Mouse (Mus musculus) fat pad, adult 2 months (tissue): ENCODE measurements around the gene Olfr223.
"Not testable (repeated sequence)": the region's sequence is repeated elsewhere in the genome, so short reads cannot be mapped to it uniquely, and the experiment has no call there.

ENCODE experiments used
- DNase-seq: peaks from one replicate; pipeline ENCODE4 v3.0.0-alpha.2; 2011; ENCODE audit warnings: low read depth, low spot score; ENCODE audit errors: extremely low read depth

Olfr223 gene

DNA sequence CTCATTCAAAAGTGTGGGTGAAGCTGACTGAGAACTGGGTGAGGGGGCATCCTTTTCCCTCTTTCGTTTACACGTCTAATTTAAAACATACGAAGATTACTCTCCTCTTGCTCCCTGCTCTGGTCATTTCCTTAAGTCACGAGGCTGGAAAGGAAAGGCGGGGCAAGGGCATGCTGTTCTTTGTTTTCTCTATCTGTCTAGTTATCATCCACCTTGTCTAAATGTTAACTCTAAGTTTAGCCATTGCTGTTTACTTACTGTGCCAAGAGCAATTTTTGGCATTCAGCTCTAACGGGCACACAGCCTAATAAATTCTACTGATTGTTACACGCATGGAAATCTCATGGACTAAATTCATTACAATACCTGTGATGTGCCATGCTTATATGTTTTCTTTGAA is 6.1 kb upstream of the Olfr223 start:
- no peak for DNase-seq

DNA sequence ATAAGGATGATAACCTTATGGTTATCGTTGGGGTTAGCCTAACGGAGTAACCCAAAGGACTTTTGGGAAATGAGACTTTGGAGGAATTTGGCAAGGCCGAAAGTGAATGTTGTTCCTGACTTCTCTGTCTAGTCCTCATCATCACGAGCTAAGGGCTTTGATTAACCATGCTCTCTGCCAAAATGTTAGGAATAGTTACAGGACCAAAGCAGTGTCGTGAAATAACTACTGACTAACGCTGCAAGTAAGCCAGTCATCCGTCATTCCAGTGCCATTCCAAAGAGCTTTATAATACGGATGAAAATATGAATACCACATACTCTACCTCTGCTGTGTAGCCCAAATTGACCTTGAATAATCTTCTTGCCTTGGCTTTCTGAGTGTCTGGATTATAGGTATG is 3.9 kb upstream of the Olfr223 start:
- DNase-seq, result no peak

DNA sequence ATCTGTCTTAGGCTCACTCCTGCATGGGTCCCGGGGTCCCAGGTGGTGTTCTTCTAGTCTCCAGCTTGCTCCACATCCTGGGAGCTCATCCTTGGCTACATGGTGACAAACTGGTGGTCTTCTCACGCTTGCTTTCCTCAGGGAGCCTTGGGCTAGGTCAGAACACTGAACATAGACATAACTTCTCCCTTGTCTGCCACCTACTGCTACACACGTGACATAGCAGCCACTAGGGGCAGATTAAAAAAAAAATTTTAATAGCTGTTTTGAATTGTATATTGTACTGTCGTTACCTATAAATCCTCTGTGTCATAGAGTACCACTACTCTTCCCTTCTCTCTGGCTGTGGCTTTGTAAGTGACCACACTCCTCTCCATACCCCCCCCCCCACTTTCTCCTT is 3.0 kb upstream of the Olfr223 start:
- DNase-seq, result no peak

DNA sequence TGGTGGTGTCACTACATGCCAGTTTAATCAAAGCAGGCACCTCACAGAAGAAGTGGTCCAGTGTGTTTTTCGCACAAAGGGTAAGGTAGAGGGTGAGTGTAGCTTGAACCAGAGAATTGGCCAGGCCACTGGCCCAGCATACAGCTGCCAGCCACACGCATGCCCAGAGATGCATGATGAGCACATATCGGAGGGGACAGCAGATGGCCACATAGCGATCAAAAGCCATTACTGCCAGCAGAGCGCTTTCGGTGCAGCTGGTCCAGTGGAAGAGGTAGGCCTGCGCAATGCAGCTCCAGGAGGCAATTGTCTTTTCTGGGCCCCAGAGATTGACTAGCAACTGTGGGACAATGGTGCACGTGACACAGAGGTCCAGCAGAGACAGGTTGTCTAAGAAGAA is 3.6 kb downstream of the Olfr223 start:
- no peak for DNase-seq

DNA sequence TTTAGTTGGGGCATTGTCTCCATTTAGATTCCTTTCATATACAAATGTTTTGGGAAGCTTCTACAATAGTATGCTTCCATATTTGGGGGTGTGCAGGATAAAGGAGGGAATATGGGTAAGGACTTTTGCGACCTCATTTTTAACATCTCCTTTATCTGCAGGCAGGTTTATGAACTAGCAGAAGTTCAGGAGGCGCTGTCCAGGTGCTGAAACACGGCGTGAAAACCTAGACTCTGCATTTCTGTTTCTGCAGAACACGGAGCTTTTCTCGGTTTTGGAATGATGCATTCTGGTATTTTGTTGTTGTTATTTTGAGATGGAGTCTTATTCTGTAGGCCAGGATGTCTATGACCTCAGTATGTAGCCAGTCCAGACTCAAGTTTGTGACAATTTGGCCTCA is 8.6 kb downstream of the Olfr223 start:
- DNase-seq, result no peak

DNA sequence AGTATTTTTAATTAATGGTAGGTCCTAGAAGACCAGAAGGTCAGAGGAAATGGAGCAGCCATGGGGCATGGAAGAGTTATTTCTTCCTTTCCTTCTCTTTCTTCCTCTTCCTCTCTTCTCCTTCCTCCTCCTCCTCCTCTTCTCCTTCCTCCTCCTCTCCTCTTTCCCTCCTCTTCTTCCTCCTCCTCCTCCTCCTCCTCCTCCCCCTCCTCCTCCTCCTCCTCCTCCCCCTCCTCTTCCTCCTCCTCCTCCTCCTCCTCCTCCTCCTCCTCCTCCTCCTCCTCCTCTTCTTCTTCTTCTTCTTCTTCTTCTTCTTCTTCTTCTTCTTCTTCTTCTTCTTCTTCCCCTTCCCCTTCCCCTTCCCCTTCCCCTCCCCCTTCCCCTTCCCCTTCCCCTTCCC is 17.0 kb downstream of the Olfr223 start, which contains the start of gene Olfr222:
Gene Olfr222 (minus strand): TSS at position 101 of the 400 bp plus-strand sequence.
- DNase-seq, result not testable (repeated sequence)

DNA sequence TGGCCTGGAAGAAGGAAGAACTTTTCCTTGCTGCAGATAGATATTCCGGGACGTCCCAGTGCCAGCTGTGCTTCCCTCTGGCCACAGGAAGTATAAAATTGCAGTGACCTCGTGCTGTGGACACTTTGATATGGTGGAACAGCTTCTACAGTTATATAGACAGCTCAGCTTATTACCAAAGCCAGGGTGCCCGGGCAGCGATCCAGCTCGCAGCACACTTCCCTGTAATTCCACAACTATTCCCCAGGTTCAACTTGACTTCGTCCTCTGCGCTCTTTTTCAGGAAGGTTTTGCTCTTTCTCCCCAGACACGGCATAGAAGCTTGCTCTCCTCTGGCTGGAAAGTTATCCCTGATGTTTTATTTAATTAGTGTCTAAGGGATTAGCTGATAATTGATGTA is 17.4 kb downstream of the Olfr223 start:
- no peak for DNase-seq

DNA sequence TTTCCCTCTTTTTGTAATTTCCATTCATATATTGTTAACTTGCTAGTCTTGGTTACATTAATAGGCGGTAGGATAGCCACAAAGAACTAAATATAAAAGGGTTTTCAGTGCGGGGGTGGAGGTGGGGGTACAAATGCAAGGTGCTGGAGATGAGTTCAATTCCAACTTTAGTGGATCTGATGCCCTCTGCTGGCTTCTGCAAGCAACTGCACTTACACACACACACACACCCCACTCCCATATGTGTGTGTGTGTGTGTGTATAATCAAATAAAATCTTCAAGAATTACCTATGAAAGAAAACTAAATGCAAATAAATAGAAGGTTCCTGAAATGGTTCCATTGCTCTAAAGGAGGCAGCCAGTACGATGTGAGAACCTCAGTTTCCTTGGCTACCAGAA is 23.8 kb downstream of the Olfr223 start:
- no peak for DNase-seq

DNA sequence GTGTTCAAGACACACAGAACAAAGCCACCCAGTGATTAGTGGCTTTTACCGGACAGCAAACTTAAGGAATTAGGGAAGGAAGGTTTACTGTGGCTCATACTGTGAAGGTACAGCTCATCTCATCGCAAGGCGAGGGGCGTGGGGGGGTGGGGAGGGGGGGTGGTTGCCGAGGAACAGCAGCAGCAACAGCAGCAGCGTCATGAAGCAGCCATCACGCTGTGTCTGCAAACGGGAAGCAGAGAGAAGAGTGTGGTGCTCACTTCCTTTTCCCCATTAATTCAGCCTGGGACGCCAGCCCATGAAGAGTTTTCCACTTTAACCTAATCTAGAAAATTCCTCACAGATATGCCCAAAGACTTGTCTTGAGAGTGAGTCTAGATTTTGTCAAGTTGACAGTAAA is 30.3 kb downstream of the Olfr223 start:
- DNase-seq, result no peak

DNA sequence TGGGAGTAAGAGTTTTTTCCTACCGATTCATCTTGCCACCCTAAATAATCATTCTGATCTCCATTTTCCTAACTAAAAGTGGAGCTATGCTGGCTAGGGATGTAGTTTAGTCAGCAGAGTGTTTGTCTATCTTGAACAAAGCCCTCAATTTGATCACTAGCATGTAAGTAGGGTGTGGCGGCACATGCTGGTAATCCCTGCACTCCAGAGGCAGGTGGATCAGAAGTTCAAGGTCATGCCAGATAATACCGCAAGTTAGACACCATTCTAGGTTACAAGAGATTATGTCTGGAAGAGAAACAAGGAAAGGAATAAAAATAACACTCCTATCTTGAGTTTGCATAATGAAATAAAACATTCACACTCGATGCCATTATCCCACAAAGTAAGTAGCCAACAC is 30.8 kb downstream of the Olfr223 start:
- no peak for DNase-seq

DNA sequence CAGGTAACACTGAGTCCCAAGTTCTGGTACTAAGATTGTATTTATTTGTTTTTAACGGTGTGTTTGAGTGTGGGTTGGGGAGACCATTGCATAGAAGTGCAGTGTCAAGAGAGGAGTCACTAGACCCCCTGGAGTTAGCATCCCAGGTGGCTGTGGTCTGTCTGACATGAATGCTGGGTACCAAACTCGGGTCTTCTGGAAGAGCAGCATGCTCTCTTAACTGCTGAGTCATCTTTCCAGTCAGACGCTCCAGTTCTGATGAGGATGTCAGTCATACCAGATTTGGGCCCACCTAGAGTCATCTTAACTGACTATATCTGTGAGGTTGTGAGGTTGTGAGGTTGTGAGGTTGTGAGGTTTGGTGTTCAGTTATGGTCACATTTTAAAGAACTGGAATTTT is 32.2 kb downstream of the Olfr223 start:
- DNase-seq, result no peak

DNA sequence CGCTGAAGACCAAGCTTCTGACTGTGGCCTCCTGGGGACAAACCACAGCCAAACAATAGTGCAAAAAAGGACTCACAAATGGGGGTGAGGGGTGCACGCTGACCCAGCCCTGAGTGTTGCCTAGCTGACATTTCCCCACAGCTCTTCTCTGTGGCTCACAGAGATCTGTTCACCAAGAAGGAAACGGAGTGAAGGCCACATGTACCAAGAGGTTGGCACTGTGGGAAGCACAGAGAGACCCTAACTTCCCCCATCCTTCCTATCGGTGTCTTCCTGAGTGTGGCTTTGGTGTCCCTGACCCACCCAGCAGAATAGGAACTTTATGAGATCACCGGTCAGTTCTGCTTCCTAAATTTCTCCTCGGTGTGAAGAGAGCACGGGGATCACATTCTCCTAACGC is 38.6 kb downstream of the Olfr223 start:
- no peak for DNase-seq

DNA sequence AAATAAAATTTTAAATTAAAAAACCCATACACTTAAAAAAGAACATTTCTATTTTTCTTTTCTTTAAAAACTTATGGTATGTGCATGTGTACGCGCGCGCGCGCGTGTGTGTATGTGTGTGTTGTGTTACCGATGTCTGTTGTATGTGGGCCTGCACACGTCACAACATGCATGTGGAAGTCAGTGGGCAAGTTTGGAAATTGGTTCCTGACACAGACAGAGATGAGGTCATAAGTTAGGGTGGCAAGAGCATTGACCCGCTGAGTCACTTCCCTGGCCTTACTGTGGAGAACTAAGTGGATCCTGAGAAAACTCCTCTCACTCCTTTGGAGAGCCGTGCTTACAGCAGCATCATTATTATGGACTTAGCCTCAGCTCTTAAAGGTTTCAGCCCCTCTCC is 39.0 kb downstream of the Olfr223 start:
- DNase-seq, result no peak

DNA sequence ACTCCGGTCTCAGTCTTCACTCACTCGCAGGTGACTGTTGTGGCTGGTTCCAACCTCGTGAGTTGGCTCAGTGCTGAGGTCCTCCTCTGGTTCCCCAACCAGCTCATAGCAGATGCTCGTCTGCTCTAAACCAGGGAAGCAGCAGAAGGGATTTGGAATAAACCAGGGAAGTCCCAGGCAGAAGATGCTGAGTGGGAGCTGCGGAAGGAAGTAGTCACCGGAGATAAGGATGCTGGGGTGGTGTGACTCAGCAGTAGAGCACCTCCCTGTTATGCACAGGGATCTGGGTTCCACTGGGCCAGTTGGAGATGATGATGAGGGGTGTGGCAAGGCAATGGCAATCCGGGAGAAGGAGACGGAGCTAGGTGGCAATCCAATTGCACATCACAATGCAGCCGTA is 49.1 kb downstream of the Olfr223 start:
- DNase-seq, result no peak

DNA sequence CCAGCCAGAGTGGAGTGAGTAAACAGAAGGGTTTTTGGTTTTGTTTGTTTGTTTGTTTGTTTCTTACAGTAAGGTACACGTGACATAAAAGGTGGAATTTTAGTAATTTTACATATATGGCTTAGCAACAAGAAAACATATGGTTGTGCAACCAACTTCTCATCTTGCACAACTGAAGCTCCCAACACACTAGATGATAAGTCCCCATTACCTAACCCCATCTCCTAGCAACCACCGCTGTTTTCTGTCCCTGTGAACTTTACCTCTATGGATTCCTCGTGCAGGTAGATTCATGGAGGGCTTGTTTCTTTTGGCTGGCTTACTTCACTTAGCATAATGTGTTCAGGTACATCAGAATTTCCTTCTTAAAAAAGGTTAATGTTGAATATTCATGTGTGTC is 49.7 kb downstream of the Olfr223 start:
- no peak for DNase-seq

DNA sequence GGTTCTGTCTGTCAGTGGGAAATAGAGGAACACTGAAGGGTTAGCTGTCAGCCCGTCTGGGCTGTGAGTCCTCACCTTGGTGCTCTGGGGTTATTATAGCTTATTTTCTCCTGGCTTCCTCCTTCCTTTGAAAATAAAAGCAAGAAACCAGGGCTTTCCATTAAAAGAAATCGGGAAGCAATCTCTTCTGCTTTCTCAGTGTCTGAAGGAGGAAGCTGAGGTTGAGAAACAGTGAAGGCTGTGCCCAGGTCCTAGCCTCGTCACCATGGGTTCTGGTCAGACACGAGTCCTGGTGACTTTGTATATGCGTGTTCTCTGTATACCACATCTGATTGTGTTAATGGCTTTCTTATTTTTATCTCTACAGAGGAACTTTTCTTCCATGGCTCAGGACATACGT is 50.6 kb downstream of the Olfr223 start:
- DNase-seq, result no peak

DNA sequence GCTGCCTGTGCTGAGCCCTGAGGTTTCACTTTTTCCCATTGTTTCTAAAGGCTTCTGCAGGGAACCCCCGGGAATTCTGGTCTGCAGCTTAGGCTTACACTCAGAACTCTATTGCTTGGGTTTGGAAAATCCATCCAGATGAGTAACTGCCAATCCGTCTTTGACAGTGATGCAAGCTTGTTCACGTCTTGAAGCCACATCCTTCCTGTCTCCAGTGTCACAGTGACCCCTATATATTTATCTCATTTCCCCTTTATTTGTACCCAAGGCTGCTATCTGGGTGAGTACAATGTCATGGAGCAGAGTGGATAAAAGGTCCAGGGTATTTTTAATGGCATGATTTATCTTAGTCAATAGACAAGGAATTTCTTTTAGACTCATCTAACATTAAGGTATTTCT is 51.8 kb downstream of the Olfr223 start, which contains the start of gene Nlrp3:
Gene Nlrp3 (plus strand): TSS at position 245 of the 400 bp plus-strand sequence.
- no peak for DNase-seq

DNA sequence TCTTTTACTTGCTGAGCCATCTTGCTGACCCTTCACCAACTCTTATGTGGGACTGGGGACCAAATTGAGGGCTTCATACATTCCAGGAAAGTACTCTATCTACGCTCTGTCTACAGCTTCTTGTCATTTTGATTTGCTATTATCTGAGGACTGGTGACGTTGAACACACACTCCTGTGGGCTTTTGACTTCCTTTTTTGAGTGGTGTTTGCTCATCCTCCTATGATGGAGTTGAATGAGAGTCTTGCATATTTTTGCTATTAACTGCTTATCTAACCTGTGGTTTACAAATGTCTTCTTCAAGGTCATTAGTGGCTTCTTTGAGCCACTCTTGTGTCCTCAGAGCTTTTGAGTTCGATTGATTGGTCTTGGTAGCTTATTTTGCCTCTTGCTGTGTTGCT is 53.0 kb downstream of the Olfr223 start:
- no peak for DNase-seq
